Mouse (Mus musculus) C2C12 (cell line): ENCODE measurements around the gene Hsh2d.

ENCODE experiments used
- CEBPB ChIP-seq: IDR thresholded peaks from one replicate; pipeline ENCODE4 v1.6.1; 2011; ENCODE audit warnings: low read depth, mild to moderate bottlenecking, control low read depth, moderate library complexity
- CTCF ChIP-seq: IDR thresholded peaks from one replicate; pipeline ENCODE4 v1.5.1; 2011; ENCODE audit not compliant: control insufficient read depth, insufficient read depth, insufficient read length
- FOSL1 ChIP-seq: IDR thresholded peaks from one replicate; pipeline ENCODE4 v1.8.0; 2011; ENCODE audit warnings: mild to moderate bottlenecking, low read length; ENCODE audit not compliant: poor library complexity, insufficient read depth, severe bottlenecking
- MAX ChIP-seq: IDR thresholded peaks from one replicate; pipeline ENCODE4 v1.6.1; 2011; ENCODE audit warnings: mild to moderate bottlenecking, control low read depth
- MYOD1 ChIP-seq: IDR thresholded peaks from one replicate; pipeline ENCODE4 v1.6.1; 2011; ENCODE audit warnings: low read depth; ENCODE audit not compliant: control insufficient read depth, insufficient read length
- MYOG ChIP-seq: IDR thresholded peaks from one replicate; pipeline ENCODE4 v1.6.1; 2011; ENCODE audit not compliant: control insufficient read depth, insufficient read length; ENCODE audit errors: extremely low read depth
- USF1 ChIP-seq: IDR thresholded peaks from one replicate; pipeline ENCODE4 v1.6.1; 2011; ENCODE audit warnings: low read depth, mild to moderate bottlenecking, control low read depth, moderate library complexity

DNA sequence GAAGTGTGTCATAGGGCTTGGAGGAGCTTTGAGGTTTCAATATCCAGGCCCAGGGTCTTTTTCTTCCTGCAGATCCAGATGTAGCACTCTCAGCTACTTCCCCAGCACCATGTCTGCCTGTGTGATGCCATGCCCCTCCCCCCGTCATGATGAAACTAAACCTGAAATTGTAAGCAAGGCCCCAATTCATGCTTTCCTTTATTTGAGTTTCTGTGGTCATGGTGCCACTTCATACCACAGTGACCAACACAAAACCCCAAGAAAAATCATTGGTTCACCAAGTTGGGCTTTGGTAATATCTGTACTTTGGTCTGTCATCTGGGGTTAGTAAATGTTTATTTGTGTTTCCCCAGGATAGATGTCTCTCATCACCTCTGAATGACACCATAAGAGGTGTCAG, 19.1 kb downstream of the Hsh2d start:
- TF ChIP-seq MAX = no peak
- TF ChIP-seq CTCF = no peak
- no peak for TF ChIP-seq USF1
- no peak for TF ChIP-seq CEBPB
- TF ChIP-seq MYOD1 = no peak
- TF ChIP-seq MYOG = no peak
- no peak for TF ChIP-seq FOSL1
